Mouse (Mus musculus) heart, embryonic 12.5 days (tissue): ENCODE data around the gene Mettl26. TPM values are rescaled to one million over a fixed set of nuclear protein-coding genes. Genes with fewer than 3 reads are reported as not detected.

Experiments
- ATAC-seq: fragments of 200-750 bp; cut with Nextera tagmentation; 2 replicates; pipeline ENCODE4 v1.8.0; 2017; ENCODE audit warnings: moderate TSS enrichment, moderate library complexity; ENCODE audit not compliant: insufficient number of reproducible peaks, low FRiP score
- H3K27ac ChIP-seq: fragments of 300-500 bp; sonication (generic); 2 replicates; pipeline ENCODE4 v1.5.1; 2016; ENCODE audit warnings: mild to moderate bottlenecking, moderate library complexity; ENCODE audit not compliant: poor library complexity, severe bottlenecking
- H3K27me3 ChIP-seq: fragments of 300-500 bp; sonication (generic); replicated peaks from 2 replicates; pipeline ENCODE4 v1.6.1; 2016; ENCODE audit warnings: mild to moderate bottlenecking, moderate library complexity
- H3K36me3 ChIP-seq: fragments of 300-500 bp; sonication (generic); 2 replicates; pipeline ENCODE4 v1.6.1; 2016; ENCODE audit warnings: mild to moderate bottlenecking, moderate library complexity
- H3K4me1 ChIP-seq: fragments of 300-500 bp; sonication (generic); replicated peaks from 2 replicates; pipeline ENCODE4 v1.6.1; 2016; ENCODE audit warnings: mild to moderate bottlenecking
- H3K4me2 ChIP-seq: fragments of 300-500 bp; sonication (generic); 2 replicates; pipeline ENCODE4 v1.6.1; 2016; ENCODE audit warnings: mild to moderate bottlenecking, moderate library complexity
- H3K4me3 ChIP-seq: fragments of 300-500 bp; sonication (generic); 2 replicates; pipeline ENCODE4 v1.5.1; 2016; ENCODE audit warnings: mild to moderate bottlenecking
- H3K9ac ChIP-seq: fragments of 300-500 bp; sonication (generic); 2 replicates; pipeline ENCODE4 v1.6.1; 2016; ENCODE audit warnings: mild to moderate bottlenecking, moderate library complexity
- H3K9me3 ChIP-seq: fragments of 300-500 bp; sonication (generic); replicated peaks from 2 replicates; pipeline ENCODE4 v1.6.1; 2016; ENCODE audit warnings: mild to moderate bottlenecking, moderate library complexity
- WGBS: fragments of 180-500 bp; shearing (Covaris S2); methylation state at CpG from one replicate; pipeline ENCODE4 v1.1.7; 2016; 5-methylcytosine and 5-hydroxymethylcytosine counted together
- microRNA-seq: library from miRNA; unstranded; fragments of <30 nt; microRNA quantifications from one replicate; pipeline ENCODE4, GENCODE M21; 2017
- polyA plus RNA-seq: library from polyadenylated mRNA; unstranded; fragments of >200 nt; fragmentation: Nextera tagmentation; extraction: Ambion mirVana; gene quantifications from 2 replicates; pipeline ENCODE4 v1.2.1, GENCODE M21; 2016

Mettl26 gene
- polyA plus RNA-seq, 1 experiment from 2014 or later, result 36.1 TPM

GRCm38 (mm10) chr17:25919144-25919785 lies 44.4 kb downstream of the Mettl26 start, which contains the start of gene Rab40c:
Rab40c (minus strand) TSS chr17:25919727.
- WGBS, result under 1% methylated on average over 76 of the region's 78 CpGs
- Histone ChIP-seq H3K9me3 (no peaks in the 10 kb centered on the region), H3K9ac (peak within 1 kb of the TSS; percentile 95), H3K27ac (peak within 1 kb of the TSS; percentile 96), H3K4me3 (peak within 1 kb of the TSS; percentile 83), H3K27me3 (no peaks in the 10 kb centered on the region), H3K4me1 (peaks cover 36% of the 10 kb centered on the region), H3K36me3 (peaks cover 15% of the 10 kb centered on the region), H3K4me2 (peak within 1 kb of the TSS; percentile 94)
- ATAC-seq, result peak; percentile 9; the same call in 1 of the 2 replicates

DNA sequence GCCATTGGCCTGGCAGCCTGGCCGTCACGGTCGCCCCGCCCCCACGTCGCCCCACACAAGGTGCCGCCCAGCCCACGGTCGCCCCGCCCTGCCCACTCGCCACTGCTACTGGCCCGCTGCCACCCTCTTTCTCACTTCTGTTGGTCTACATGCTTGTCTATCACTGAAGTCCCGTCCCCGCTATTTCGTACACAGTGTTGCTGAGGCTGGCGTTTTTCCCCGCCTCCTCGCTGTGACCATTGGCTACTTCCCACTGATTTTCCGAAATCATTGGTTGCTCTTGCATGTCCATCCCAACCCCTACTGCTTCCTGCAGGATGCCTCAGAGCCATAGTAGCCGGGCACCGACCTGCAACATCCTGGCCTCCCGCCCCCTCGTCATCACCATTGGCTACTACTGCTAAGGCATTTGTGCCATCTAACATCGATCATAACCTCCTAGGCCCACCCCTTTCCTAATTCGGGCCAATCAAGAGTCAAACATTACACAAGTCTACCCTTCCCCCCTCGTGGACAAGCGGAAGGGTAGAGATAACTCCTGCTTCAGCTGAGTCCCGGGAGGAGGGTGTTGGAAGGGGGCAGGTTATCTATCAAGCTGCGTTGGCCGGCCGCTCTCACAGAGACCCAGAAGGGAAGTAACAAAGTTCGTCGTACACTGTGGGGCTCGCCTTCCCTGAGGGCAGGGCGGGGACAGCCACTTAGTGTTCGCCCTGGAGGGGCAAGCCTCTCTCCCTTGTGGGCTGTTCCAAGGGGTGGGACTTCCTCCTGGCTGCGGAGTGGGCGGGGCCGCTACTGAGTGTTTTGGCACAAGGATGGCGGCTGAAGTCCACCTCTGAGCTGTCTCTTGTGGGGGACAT lies 45.1 kb downstream of the Mettl26 start:
- no peaks in the 10 kb centered on the region for H3K27me3 ChIP-seq
- peak; percentile 96 for ATAC-seq
- under 1% methylated on average over 40 of the region's 40 CpGs for WGBS

GRCm38 (mm10) chr17:25922120-25922519 lies 47.2 kb downstream of the Mettl26 start:
- Histone ChIP-seq H3K4me3 (no peak overlapping the region), H3K4me2 (no peak overlapping the region), H3K27ac (no peak overlapping the region), H3K36me3 (peaks cover 29% of the 10 kb centered on the region), H3K4me1 (peaks cover 24% of the 10 kb centered on the region), H3K9me3 (no peaks in the 10 kb centered on the region), H3K9ac (no peak overlapping the region), H3K27me3 (no peaks in the 10 kb centered on the region)
- no peak for ATAC-seq
- WGBS, result 81% methylated on average over 5 of the region's 5 CpGs

More for the DNA sequence above, 45.1 kb downstream of the Mettl26 start:
- Histone ChIP-seq H3K4me2 (peak overlapping the region; percentile 78), H3K9me3 (no peaks in the 10 kb centered on the region), H3K9ac (peak overlapping the region; percentile 95), H3K4me1 (peaks cover 28% of the 10 kb centered on the region), H3K27ac (peak overlapping the region; percentile 96), H3K4me3 (peak overlapping the region; percentile 83), H3K36me3 (peaks cover 15% of the 10 kb centered on the region)

DNA sequence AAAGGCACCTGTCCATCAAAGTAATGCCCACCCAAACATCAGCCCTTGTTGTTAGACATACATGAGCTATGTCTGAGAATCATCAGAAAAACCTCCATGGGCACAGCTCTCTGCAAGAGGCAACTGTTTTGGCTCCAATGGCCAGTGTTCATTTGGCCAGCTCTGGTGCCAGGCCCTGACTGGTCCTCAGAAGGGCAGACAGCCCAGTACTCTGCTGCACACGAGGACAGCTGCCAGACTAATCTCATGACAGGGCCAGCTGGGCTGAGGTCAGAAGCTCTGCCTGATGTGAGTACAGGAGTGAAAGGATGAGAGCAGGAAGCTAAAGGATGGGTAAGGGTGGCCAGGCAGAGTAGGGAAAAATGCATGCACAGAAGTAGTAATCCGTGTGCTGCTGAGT lies 50.5 kb downstream of the Mettl26 start:
- H3K4me2 ChIP-seq, result no peak overlapping the region
- WGBS, result 73% methylated on average over 2 of the region's 2 CpGs
- H3K27ac ChIP-seq, result no peak overlapping the region
- peaks cover 53% of the 10 kb centered on the region for H3K36me3 ChIP-seq
- no peaks in the 10 kb centered on the region for H3K9me3 ChIP-seq
- no peaks in the 10 kb centered on the region for H3K27me3 ChIP-seq
- H3K4me1 ChIP-seq, result peaks cover 6% of the 10 kb centered on the region; the same call in 1 of the 2 replicates
- H3K9ac ChIP-seq, result no peak overlapping the region
- no peak overlapping the region for H3K4me3 ChIP-seq
- no peak for ATAC-seq

Small RNAs within 50 kb of the gene (microRNA-seq; reads per million reads assigned to microRNA genes)
- gene Mir3082, result not detected

Other genes starting within 250 kb of the Mettl26 start
- 1.5 and 4.9 TPM in 2 replicates for gene Gng13, start 157.9 kb upstream of the Mettl26 start, polyA plus RNA-seq
- 22.4 and 23.0 TPM in 2 replicates for gene Chtf18, start 147.7 kb upstream of the Mettl26 start, polyA plus RNA-seq
- 11.3 and 12.5 TPM in 2 replicates for gene Rpusd1, start 147.4 kb upstream of the Mettl26 start, polyA plus RNA-seq
- not detected in 2 replicates for gene Mslnl, start 139.0 kb upstream of the Mettl26 start, polyA plus RNA-seq
- gene Msln, start 120.7 kb upstream of the Mettl26 start, polyA plus RNA-seq, result 18.2 and 20.5 TPM in 2 replicates
- 30.5 and 31.8 TPM in 2 replicates for gene Narfl, start 101.3 kb upstream of the Mettl26 start, polyA plus RNA-seq
- gene Haghl, start 89.4 kb upstream of the Mettl26 start, polyA plus RNA-seq, result 50.5 and 53.2 TPM in 2 replicates
- 0.37 and 0.41 TPM in 2 replicates for gene Ccdc78, start 88.5 kb upstream of the Mettl26 start, polyA plus RNA-seq
- gene Fam173a, start 82.2 kb upstream of the Mettl26 start, polyA plus RNA-seq, result 67.3 and 68.2 TPM in 2 replicates
- 0.32 and 0.61 TPM in 2 replicates for gene AC134908.4, start 79.4 kb upstream of the Mettl26 start, polyA plus RNA-seq
- gene Metrn, start 77.9 kb upstream of the Mettl26 start, polyA plus RNA-seq, result 28.9 and 30.9 TPM in 2 replicates
- 1.4 and 1.6 TPM in 2 replicates for gene Fbxl16, start 66.0 kb upstream of the Mettl26 start, polyA plus RNA-seq
- gene Wdr24, start 51.4 kb upstream of the Mettl26 start, polyA plus RNA-seq, result 15.5 and 17.0 TPM in 2 replicates
- gene Jmjd8, start 46.2 kb upstream of the Mettl26 start, polyA plus RNA-seq, result 38.1 and 41.8 TPM in 2 replicates
- gene Stub1, start 41.7 kb upstream of the Mettl26 start, polyA plus RNA-seq, result 271 and 272 TPM in 2 replicates
- gene Rhbdl1, start 37.8 kb upstream of the Mettl26 start, polyA plus RNA-seq, result 1.6 and 2.4 TPM in 2 replicates
- gene Gm20683, start 33.3 kb upstream of the Mettl26 start, polyA plus RNA-seq, result 1.3 and 1.6 TPM in 2 replicates
- 24.0 and 24.9 TPM in 2 replicates for gene Rhot2, start 30.2 kb upstream of the Mettl26 start, polyA plus RNA-seq
- gene Wdr90, start 13.6 kb upstream of the Mettl26 start, polyA plus RNA-seq, result 18.4 and 20.1 TPM in 2 replicates
- gene Mcrip2, start 6.3 kb upstream of the Mettl26 start, polyA plus RNA-seq, result 160 and 161 TPM in 2 replicates
- 0.19 and 0.40 TPM in 2 replicates for gene Wfikkn1, start 5.8 kb downstream of the Mettl26 start, polyA plus RNA-seq
- gene Rab40c, start 44.7 kb downstream of the Mettl26 start, polyA plus RNA-seq, result 17.1 and 18.1 TPM in 2 replicates
- 69.8 and 72.1 TPM in 2 replicates for gene Pigq, start 69.9 kb downstream of the Mettl26 start, polyA plus RNA-seq
- 0.36 and 1.2 TPM in 2 replicates for gene Nhlrc4, start 69.9 kb downstream of the Mettl26 start, polyA plus RNA-seq
- gene A930017K11Rik, start 77.5 kb downstream of the Mettl26 start, polyA plus RNA-seq, result 0.08 and 0.17 TPM in 2 replicates
- 16.9 and 18.0 TPM in 2 replicates for gene Capn15, start 110.7 kb downstream of the Mettl26 start, polyA plus RNA-seq
- gene Rab11fip3, start 194.5 kb downstream of the Mettl26 start, polyA plus RNA-seq, result 15.4 and 15.5 TPM in 2 replicates
- 33.4 and 37.1 TPM in 2 replicates for gene Decr2, start 215.3 kb downstream of the Mettl26 start, polyA plus RNA-seq
- 65.9 and 69.0 TPM in 2 replicates for gene Nme4, start 220.5 kb downstream of the Mettl26 start, polyA plus RNA-seq
- 1.2 TPM in 2 replicates for gene Tmem8, start 238.2 kb downstream of the Mettl26 start, polyA plus RNA-seq
- gene Mrpl28, start 248.4 kb downstream of the Mettl26 start, polyA plus RNA-seq, result 199 and 201 TPM in 2 replicates